Mouse (Mus musculus) forebrain, embryonic 15.5 days (tissue): ENCODE measurements around the gene Arhgap1. TPM values are rescaled to one million over a fixed set of nuclear protein-coding genes. Genes with fewer than 3 reads are reported as not detected.

Experiments
- ATAC-seq: fragments of 200-750 bp; cut with Nextera tagmentation; replicated peaks from 2 replicates; pipeline ENCODE4 v1.8.0; 2017; ENCODE audit warnings: mild to moderate bottlenecking, moderate TSS enrichment, moderate library complexity
- H3K27ac ChIP-seq: fragments of 300-500 bp; sonication (generic); replicated peaks from 2 replicates; pipeline ENCODE4 v1.5.1; 2015; ENCODE audit warnings: mild to moderate bottlenecking, inconsistent platforms
- H3K27me3 ChIP-seq: fragments of 300-500 bp; sonication (generic); 2 replicates; pipeline ENCODE4 v1.6.1; 2015; ENCODE audit warnings: inconsistent platforms
- H3K36me3 ChIP-seq: fragments of 300-500 bp; sonication (generic); 2 replicates; pipeline ENCODE4 v1.6.1; 2015; ENCODE audit warnings: mild to moderate bottlenecking, inconsistent platforms
- H3K4me1 ChIP-seq: fragments of 300-500 bp; sonication (generic); 2 replicates; pipeline ENCODE4 v1.6.1; 2015; ENCODE audit warnings: inconsistent platforms
- H3K4me2 ChIP-seq: fragments of 300-500 bp; sonication (generic); replicated peaks from 2 replicates; pipeline ENCODE4 v1.6.1; 2015; ENCODE audit warnings: mild to moderate bottlenecking, inconsistent platforms
- H3K4me3 ChIP-seq: fragments of 300-500 bp; sonication (generic); 2 replicates; pipeline ENCODE4 v1.5.1; 2015; ENCODE audit warnings: mild to moderate bottlenecking, inconsistent platforms
- H3K9ac ChIP-seq: fragments of 300-500 bp; sonication (generic); replicated peaks from 2 replicates; pipeline ENCODE4 v1.6.1; 2015; ENCODE audit warnings: mild to moderate bottlenecking, inconsistent platforms
- H3K9me3 ChIP-seq: fragments of 300-500 bp; sonication (generic); 2 replicates; pipeline ENCODE4 v1.6.1; 2016; ENCODE audit warnings: inconsistent platforms
- WGBS: fragments of 180-500 bp; shearing (Covaris S2); methylation state at CpG from one replicate; pipeline ENCODE4 v1.1.7; 2015; ENCODE audit warnings: mixed read lengths; 5-methylcytosine and 5-hydroxymethylcytosine counted together
- polyA plus RNA-seq: library from polyadenylated mRNA; unstranded; fragments of >200 nt; fragmentation: Nextera tagmentation; extraction: Ambion mirVana; gene quantifications from 2 replicates; pipeline ENCODE4 v1.2.1, GENCODE M21; 2015

The Arhgap1 gene
- polyA plus RNA-seq, 1 experiment from 2014 or later: 92.7 TPM

DNA sequence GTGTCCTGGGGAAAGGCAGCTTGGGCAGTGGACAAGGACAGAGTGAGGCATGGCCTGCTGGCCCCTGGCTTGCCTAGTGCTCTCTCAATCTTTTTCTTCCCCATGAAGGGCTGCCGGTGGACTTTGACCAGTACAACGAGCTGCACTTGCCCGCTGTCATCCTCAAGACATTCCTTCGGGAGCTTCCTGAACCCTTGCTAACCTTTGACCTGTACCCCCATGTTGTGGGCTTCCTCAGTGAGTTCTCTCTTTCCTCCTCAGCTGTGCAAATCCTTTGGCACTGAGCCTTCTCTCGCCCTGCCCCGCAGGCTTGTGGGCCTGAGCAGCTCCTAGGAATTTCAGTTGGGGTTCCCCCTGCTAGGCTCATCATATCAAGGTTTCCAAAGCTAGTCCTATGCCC is 20.4 kb downstream of the Arhgap1 start:
- H3K9ac ChIP-seq: no peak overlapping the region
- no peaks in the 10 kb centered on the region for H3K27me3 ChIP-seq
- no peak overlapping the region for H3K27ac ChIP-seq
- 95% methylated on average over 6 of the region's 6 CpGs for WGBS
- peaks cover 68% of the 10 kb centered on the region for H3K36me3 ChIP-seq
- H3K4me1 ChIP-seq: no peaks in the 10 kb centered on the region
- H3K9me3 ChIP-seq: no peaks in the 10 kb centered on the region
- H3K4me2 ChIP-seq: no peak overlapping the region
- no peak for ATAC-seq
- no peak overlapping the region for H3K4me3 ChIP-seq

DNA sequence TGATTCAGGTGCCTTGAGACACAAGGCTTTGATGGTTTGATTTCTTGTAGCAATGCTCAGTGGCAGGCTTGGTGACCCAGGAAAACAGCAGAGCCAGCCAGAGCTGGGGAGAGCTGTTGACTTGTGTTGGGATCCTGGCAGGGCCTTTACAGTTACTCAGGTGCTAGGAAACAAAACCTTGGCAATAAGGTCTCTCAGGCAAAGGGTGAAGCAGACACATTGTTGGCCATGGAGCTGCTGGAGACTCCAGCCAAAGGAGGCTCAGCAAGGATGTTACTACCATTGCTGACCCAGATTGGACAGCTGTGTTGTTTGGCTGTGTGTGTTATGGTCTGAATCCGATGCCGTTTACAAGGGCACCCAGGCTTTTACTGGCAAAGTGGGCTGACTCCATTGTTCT is 23.9 kb downstream of the Arhgap1 start:
- Histone ChIP-seq H3K4me1 (no peaks in the 10 kb centered on the region), H3K27me3 (no peaks in the 10 kb centered on the region), H3K4me3 (no peak overlapping the region), H3K36me3 (peaks cover 81% of the 10 kb centered on the region), H3K4me2 (no peak overlapping the region), H3K9me3 (no peaks in the 10 kb centered on the region), H3K9ac (no peak overlapping the region), H3K27ac (no peak overlapping the region)
- ATAC-seq: no peak
- WGBS: 91% methylated on average over 2 of the region's 2 CpGs

DNA sequence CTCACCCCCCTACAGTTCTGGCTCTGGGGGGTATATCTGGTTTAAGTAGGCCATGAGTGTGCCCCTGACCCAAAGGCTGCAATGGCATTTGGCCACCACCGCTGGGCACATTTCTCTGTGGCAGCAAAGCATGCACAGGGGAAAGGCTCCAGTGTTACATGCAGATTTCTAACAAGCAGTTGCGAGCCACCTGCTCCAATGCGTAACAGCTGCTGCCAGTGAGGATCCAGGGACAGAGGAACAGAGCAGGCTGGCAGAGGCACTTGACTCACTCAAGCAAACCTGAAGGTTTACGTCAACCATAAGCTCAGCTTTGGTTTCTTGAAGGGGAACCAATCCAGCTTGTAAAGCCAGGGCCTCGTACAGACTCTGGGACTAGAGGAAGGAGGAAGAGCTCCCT is 25.2 kb downstream of the Arhgap1 start:
- Histone ChIP-seq H3K4me1 (no peaks in the 10 kb centered on the region), H3K27ac (no peak overlapping the region), H3K27me3 (no peaks in the 10 kb centered on the region), H3K9me3 (no peaks in the 10 kb centered on the region), H3K36me3 (peaks cover 78% of the 10 kb centered on the region), H3K4me2 (no peak overlapping the region), H3K4me3 (no peak overlapping the region), H3K9ac (no peak overlapping the region)
- 90% methylated on average over 5 of the region's 5 CpGs for WGBS
- ATAC-seq: no peak

DNA sequence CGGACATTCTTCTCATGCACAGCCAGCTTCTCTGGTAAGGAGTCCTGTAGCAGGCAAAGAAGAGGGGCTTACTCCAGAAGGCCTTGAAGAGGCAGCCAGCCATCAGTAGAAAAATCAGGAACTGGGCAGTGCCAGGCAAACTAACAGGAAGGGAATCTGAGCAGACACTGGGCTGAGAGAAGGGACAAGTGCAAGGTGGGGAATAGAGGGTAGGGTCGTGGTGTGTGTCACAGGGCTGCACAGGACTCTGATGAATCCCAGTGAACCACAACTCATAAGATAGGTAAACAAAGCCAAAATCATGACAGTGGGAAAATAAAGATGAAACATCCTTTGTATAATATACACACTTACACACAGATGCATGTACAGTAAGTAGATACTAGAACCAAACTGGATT is 26.8 kb downstream of the Arhgap1 start:
- H3K36me3 ChIP-seq: peaks cover 80% of the 10 kb centered on the region
- 75% methylated on average over 2 of the region's 2 CpGs for WGBS

DNA sequence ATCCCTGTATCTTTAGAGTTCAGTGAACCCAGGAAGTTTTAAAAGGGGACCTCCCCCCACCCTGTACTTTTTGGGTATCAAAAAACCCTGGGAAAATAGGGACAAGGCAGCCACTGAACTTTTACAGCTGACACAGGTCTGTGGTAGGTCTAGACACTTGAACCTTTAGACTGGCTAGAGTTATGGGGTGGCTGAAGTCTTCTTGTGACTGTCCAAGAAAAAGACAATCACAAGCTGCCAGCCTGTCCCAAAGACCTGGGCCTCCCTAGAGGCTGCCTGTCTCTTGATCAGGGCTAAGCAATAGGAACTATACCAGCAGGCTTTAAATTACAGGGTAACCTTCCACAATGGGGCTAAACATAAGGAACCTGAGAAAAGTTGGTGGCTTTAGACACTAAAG is 27.3 kb downstream of the Arhgap1 start:
- no peak overlapping the region for H3K4me3 ChIP-seq
- H3K4me2 ChIP-seq: no peak overlapping the region
- no peak overlapping the region for H3K27ac ChIP-seq
- H3K9ac ChIP-seq: no peak overlapping the region
- H3K36me3 ChIP-seq: peaks cover 82% of the 10 kb centered on the region
- no peaks in the 10 kb centered on the region for H3K27me3 ChIP-seq
- H3K4me1 ChIP-seq: no peaks in the 10 kb centered on the region
- H3K9me3 ChIP-seq: no peaks in the 10 kb centered on the region
- ATAC-seq: no peak

More for the DNA sequence above, 26.8 kb downstream of the Arhgap1 start:
- H3K27ac ChIP-seq: no peak overlapping the region
- H3K9me3 ChIP-seq: no peaks in the 10 kb centered on the region
- H3K27me3 ChIP-seq: no peaks in the 10 kb centered on the region
- no peak overlapping the region for H3K4me2 ChIP-seq
- no peaks in the 10 kb centered on the region for H3K4me1 ChIP-seq
- no peak overlapping the region for H3K4me3 ChIP-seq
- ATAC-seq: no peak
- no peak overlapping the region for H3K9ac ChIP-seq

DNA sequence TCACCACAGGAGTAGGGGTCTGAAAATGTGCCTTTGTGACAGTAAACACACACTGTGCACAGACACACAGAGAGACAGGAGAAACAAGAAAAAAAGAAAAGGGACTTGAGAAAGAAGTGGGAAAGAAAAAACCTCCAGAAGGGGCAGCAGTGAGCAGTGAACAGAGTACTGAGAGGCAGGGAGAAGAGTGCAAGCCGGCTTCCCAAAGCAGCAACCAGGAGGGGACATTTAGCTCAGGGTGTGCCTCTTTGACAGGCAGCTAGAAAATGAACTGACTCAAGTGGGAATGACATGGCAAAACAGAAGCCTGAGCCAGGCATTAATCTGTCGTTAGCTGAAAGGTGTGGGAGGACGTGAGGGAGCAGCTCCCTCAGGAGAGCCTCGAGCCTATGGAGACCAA is 33.2 kb downstream of the Arhgap1 start:
- no peak for ATAC-seq
- H3K4me2 ChIP-seq: no peak overlapping the region
- no peaks in the 10 kb centered on the region for H3K4me1 ChIP-seq
- peaks cover 65% of the 10 kb centered on the region for H3K36me3 ChIP-seq
- 52% methylated on average over 4 of the region's 4 CpGs for WGBS
- H3K4me3 ChIP-seq: no peak overlapping the region
- no peaks in the 10 kb centered on the region for H3K27me3 ChIP-seq
- no peak overlapping the region for H3K27ac ChIP-seq
- no peak overlapping the region for H3K9ac ChIP-seq
- H3K9me3 ChIP-seq: no peaks in the 10 kb centered on the region

DNA sequence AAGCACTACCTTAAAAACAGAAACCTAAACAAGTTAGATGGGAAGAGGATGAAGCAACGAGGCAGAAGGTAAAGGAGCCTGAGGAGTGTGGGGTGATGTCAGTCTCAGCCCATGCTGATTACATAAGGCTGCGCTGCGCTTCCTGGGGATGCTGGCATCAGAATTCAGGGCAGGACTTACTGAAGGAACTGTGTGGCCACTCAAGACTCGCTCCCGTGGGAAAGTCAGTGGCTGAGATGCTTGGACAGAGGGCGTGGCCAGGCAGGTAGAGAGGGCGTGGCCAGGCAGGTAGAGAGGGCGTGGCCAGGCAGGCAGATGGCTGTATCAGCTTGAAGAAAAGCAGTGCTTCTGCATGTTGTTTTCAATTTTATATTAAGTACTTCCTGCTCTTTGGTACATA is 34.3 kb downstream of the Arhgap1 start:
- Histone ChIP-seq H3K4me2 (no peak overlapping the region), H3K27me3 (no peaks in the 10 kb centered on the region), H3K4me1 (no peaks in the 10 kb centered on the region), H3K36me3 (peaks cover 65% of the 10 kb centered on the region), H3K4me3 (no peak overlapping the region), H3K9me3 (no peaks in the 10 kb centered on the region), H3K27ac (no peak overlapping the region), H3K9ac (no peak overlapping the region)
- 80% methylated on average over 8 of the region's 8 CpGs for WGBS
- ATAC-seq: no peak

DNA sequence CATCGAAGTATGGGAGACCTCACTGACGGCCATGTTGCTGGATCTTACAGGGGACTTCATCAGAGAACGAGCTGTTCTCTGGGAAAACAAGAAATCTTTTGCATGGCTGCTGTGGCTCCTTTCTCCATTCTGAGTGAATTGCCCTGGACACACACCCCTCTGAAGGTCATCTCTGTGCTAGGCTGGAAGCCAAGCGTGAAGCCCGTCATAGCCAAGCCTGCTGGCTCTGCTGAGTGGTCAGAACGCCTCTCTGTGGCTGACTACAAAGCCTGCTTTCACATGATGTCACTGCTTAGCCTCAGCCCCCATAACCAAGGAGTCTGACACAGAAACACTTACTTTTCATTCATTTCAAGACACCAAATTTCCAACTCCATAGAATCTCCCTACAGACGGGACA is 39.8 kb downstream of the Arhgap1 start:
- peaks cover 52% of the 10 kb centered on the region for H3K36me3 ChIP-seq
- ATAC-seq: no peak
- WGBS: 79% methylated on average over 7 of the region's 7 CpGs

DNA sequence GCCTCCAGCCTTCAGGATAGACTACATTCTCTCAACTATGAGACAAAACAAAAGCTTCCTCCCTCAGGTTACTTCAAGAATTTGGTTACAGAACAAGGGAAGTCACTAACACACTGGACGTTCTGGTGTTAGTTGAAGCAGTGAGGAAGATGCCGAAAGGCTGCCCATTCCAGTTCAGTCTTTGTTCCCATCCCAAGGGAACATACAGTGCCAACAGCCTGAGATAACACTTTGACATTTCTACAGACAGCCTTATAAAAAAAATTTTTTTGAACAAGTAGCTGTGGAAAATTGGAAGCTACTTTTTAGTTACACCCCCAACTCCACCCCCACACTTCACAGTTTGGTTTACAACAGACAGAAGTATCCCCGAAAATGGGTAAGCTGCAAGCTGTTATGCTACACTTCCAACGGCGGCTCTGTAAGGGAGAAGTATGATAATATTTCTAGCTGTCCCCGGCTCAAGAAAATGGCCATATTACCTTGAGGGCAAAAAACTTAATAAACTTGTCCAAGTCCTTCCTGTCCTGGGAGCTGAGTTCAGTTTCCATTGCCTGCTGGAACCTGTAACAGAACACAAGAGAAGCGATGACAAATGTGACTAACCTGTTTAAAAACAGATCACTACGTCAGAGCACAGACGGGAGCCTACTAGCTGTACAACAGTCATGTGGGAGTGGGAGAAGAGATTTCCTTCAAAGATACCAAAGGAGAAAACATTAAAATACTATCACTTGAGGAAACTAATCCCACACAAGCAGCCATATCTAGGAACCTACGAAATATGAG is 46.0 kb downstream of the Arhgap1 start:
- Histone ChIP-seq H3K9ac (no peak overlapping the region), H3K9me3 (no peaks in the 10 kb centered on the region), H3K4me1 (no peaks in the 10 kb centered on the region), H3K36me3 (peaks cover 17% of the 10 kb centered on the region), H3K27ac (no peak overlapping the region), H3K27me3 (no peaks in the 10 kb centered on the region), H3K4me2 (no peak overlapping the region), H3K4me3 (no peak overlapping the region)
- no peak for ATAC-seq
- WGBS: 92% methylated on average over 10 of the region's 10 CpGs

More for the DNA sequence above, 39.8 kb downstream of the Arhgap1 start:
- no peak overlapping the region for H3K4me3 ChIP-seq
- H3K27me3 ChIP-seq: no peaks in the 10 kb centered on the region
- H3K9me3 ChIP-seq: no peaks in the 10 kb centered on the region
- no peak overlapping the region for H3K9ac ChIP-seq
- H3K4me1 ChIP-seq: no peaks in the 10 kb centered on the region
- H3K27ac ChIP-seq: no peak overlapping the region
- H3K4me2 ChIP-seq: no peak overlapping the region

DNA sequence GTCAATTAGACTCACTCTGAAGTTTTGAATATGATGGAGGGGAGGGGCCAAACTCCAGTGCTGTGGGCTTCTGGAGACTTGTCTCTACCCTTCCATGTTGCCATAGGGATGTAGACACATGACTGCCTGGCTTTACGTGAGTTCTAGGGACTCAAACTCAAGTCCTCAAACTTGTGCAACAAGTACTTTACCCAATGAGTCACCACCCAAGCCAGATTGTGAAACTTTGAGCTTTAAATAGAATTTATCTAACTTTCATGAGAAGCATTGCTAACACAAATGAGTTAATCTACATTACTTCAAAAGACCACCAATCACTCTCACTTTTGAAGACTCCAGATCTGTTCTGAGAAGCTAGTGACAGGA is 46.5 kb downstream of the Arhgap1 start:
- H3K27me3 ChIP-seq: no peaks in the 10 kb centered on the region
- H3K9me3 ChIP-seq: no peaks in the 10 kb centered on the region
- H3K4me2 ChIP-seq: no peak overlapping the region
- no peak overlapping the region for H3K9ac ChIP-seq
- 96% methylated on average over 1 of the region's 1 CpGs for WGBS
- ATAC-seq: no peak
- H3K4me1 ChIP-seq: no peaks in the 10 kb centered on the region
- H3K36me3 ChIP-seq: peaks cover 14% of the 10 kb centered on the region
- no peak overlapping the region for H3K27ac ChIP-seq
- no peak overlapping the region for H3K4me3 ChIP-seq

DNA sequence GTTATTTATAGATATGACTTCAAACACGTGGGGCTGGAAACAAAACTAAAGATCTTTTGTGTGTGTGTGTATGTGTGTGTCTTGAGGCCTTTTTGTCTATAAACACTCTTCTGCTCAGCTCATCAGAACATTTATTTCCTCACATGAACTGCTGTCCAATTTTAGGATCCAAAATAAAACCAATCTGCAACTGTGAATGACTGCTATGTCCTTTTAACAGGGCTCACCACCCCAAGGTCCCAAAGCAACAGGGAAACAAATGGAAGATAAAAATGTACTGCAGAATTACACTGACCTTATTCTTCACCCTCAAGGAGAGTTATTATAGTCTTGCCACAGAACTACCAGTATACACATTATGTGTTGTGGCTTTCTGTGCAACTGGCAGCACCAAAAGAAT is 49.6 kb downstream of the Arhgap1 start:
- Histone ChIP-seq H3K27me3 (no peaks in the 10 kb centered on the region), H3K9me3 (no peaks in the 10 kb centered on the region), H3K27ac (no peak overlapping the region), H3K4me2 (no peak overlapping the region), H3K9ac (no peak overlapping the region), H3K36me3 (peaks cover 6% of the 10 kb centered on the region), H3K4me3 (no peak overlapping the region), H3K4me1 (no peaks in the 10 kb centered on the region)
- ATAC-seq: no peak
- WGBS: 76% methylated on average over 1 of the region's 1 CpGs

DNA sequence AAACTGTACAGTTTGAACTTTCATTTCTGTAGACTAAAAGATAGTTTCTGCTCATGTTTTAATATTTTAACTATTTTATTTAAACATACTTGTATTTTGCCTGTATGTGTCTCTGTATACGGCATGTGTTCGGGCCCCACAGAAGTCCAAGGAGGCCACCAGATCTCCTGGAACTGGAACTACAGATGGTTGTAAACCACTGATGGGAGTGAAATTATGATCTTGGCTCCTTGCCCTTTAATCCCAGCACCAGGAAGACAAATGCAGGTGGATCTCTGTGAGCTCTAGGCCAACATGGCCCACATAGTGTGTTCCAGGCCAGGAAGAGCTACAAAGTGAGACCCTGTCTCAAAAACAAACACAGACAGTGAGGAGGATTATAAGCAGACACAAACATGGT is 51.7 kb downstream of the Arhgap1 start:
- ATAC-seq: no peak

DNA sequence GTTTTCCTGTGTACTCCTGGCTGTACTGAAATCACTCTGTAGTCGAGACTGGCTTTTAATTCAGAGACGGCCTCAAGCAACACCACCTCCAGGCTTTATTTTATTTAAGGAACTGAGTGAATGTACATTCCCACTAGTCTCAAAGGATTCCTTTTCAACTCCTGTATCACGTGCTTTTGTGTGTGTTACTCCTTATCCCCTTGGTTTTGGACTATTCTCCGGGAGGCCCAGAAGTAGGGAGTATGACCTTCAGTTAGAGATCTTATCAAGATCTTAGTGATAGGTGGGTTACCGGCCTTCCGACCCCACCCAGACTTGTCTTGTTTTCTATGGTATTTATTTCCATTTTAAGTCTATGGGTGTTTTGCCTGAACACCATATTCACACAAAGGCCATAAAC is 56.1 kb downstream of the Arhgap1 start:
- no peak overlapping the region for H3K4me3 ChIP-seq
- H3K27me3 ChIP-seq: no peaks in the 10 kb centered on the region
- no peak overlapping the region for H3K9ac ChIP-seq
- no peak overlapping the region for H3K4me2 ChIP-seq
- H3K4me1 ChIP-seq: peaks cover 11% of the 10 kb centered on the region
- 90% methylated on average over 6 of the region's 6 CpGs for WGBS
- ATAC-seq: no peak
- H3K27ac ChIP-seq: no peak overlapping the region
- H3K9me3 ChIP-seq: no peaks in the 10 kb centered on the region
- H3K36me3 ChIP-seq: no peaks in the 10 kb centered on the region

More for the DNA sequence above, 51.7 kb downstream of the Arhgap1 start:
- Histone ChIP-seq H3K9ac (no peak overlapping the region), H3K4me3 (no peak overlapping the region), H3K27me3 (no peaks in the 10 kb centered on the region), H3K9me3 (no peaks in the 10 kb centered on the region), H3K27ac (no peak overlapping the region), H3K4me2 (no peak overlapping the region), H3K36me3 (no peaks in the 10 kb centered on the region), H3K4me1 (no peaks in the 10 kb centered on the region)
- WGBS: 99% methylated on average over 2 of the region's 2 CpGs
